ENCODE assay signal across 22 mouse cellular contexts in the genomic region with DNA sequence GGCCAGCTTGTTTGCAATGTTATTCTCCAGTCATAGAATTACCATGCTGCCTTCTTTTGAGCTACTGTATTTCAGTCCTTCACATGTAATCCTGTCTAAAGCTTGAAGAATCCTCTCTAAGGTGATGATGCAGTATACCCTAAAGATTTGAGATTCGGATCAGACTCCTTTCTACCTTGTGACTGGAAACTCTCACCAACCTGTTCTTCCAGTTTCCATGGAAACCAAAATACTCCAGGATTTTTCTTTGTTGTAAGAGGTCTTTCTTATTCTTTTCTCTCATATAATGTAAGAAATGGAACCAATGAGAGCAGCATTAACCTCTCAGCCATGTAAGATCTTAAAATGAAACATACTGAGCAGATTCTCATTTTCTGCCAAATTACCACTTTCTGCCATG.
DNase-seq lines count a peak whose midpoint lies in the region; ATAC-seq and TF ChIP-seq lines count a peak whose summit lies in the region.
"Had no signal": no experiment of that assay in that cellular context is flagged by ENCODE, and none has a peak within 500 bp of the region (broad histone marks: within the 10 kb centered on the region; RNA-seq: fewer than 3 reads in every experiment).

No protein-coding gene starts in this region.

- H3K4me2 ChIP-seq in forebrain, embryonic 13.5 days, result no peak overlapping the region
- H3K4me2 ChIP-seq in forebrain, embryonic 15.5 days (replicated peaks), result no peak overlapping the region
- H3K4me2 ChIP-seq in hindbrain, embryonic 14.5 days (replicated peaks), result no peak overlapping the region
- no peak overlapping the region for H3K4me2 ChIP-seq in hindbrain, embryonic 11.5 days (replicated peaks; ENCODE audit: low read depth, low read length)
- no peak overlapping the region for H3K4me2 ChIP-seq in midbrain, embryonic 14.5 days (ENCODE audit: low read length)
- no peak overlapping the region for H3K4me2 ChIP-seq in midbrain, embryonic 11.5 days
- H3K4me2 ChIP-seq in midbrain, postnatal 0 days (ENCODE audit: low read depth, low read length, poor library complexity, severe bottlenecking), result no peak overlapping the region
- H3K4me2 ChIP-seq: embryonic facial prominence, embryonic 15.5 days; heart, embryonic 13.5 days; hindbrain, embryonic 15.5 days had no signal

- no peaks in the 10 kb centered on the region for H3K27me3 ChIP-seq in forebrain, embryonic 13.5 days
- no peaks in the 10 kb centered on the region for H3K27me3 ChIP-seq in forebrain, embryonic 15.5 days
- no peaks in the 10 kb centered on the region for H3K27me3 ChIP-seq in hindbrain, embryonic 14.5 days (ENCODE audit: control insufficient read depth, insufficient read depth, low read length)
- H3K27me3 ChIP-seq in hindbrain, embryonic 11.5 days (ENCODE audit: control insufficient read depth, insufficient read depth, low read length), result no peaks in the 10 kb centered on the region
- no peaks in the 10 kb centered on the region for H3K27me3 ChIP-seq in midbrain, embryonic 14.5 days (ENCODE audit: control insufficient read depth, insufficient read depth, low read length)
- no peaks in the 10 kb centered on the region for H3K27me3 ChIP-seq in midbrain, embryonic 11.5 days (ENCODE audit: control insufficient read depth, insufficient read depth, low read length)
- H3K27me3 ChIP-seq in midbrain, postnatal 0 days (ENCODE audit: insufficient read depth, low read length), result no peaks in the 10 kb centered on the region
- H3K27me3 ChIP-seq: embryonic facial prominence, embryonic 15.5 days; heart, embryonic 13.5 days; hindbrain, embryonic 15.5 days had no signal

- no peaks in the 10 kb centered on the region for H3K36me3 ChIP-seq in forebrain, embryonic 13.5 days (ENCODE audit: poor library complexity, severe bottlenecking)
- H3K36me3 ChIP-seq in forebrain, embryonic 15.5 days, result no peaks in the 10 kb centered on the region
- H3K36me3 ChIP-seq in hindbrain, embryonic 14.5 days (replicated peaks; ENCODE audit: control insufficient read depth, insufficient read depth), result no peaks in the 10 kb centered on the region
- no peaks in the 10 kb centered on the region for H3K36me3 ChIP-seq in hindbrain, embryonic 11.5 days (ENCODE audit: control insufficient read depth, insufficient read depth, low read length)
- no peaks in the 10 kb centered on the region for H3K36me3 ChIP-seq in midbrain, embryonic 14.5 days (ENCODE audit: control insufficient read depth, insufficient read depth, low read length)
- H3K36me3 ChIP-seq in midbrain, embryonic 11.5 days (ENCODE audit: control insufficient read depth, insufficient read depth, low read length), result no peaks in the 10 kb centered on the region
- H3K36me3 ChIP-seq in midbrain, postnatal 0 days (ENCODE audit: insufficient read depth, low read length), result no peaks in the 10 kb centered on the region
- H3K36me3 ChIP-seq: embryonic facial prominence, embryonic 15.5 days; G1E; heart, embryonic 13.5 days; hindbrain, embryonic 15.5 days had no signal

- H3K9me3 ChIP-seq in forebrain, embryonic 13.5 days (replicated peaks), result no peaks in the 10 kb centered on the region
- H3K9me3 ChIP-seq in forebrain, embryonic 15.5 days, result no peaks in the 10 kb centered on the region
- H3K9me3 ChIP-seq in hindbrain, embryonic 14.5 days (ENCODE audit: control insufficient read depth, low read length), result no peaks in the 10 kb centered on the region
- no peaks in the 10 kb centered on the region for H3K9me3 ChIP-seq in hindbrain, embryonic 11.5 days (ENCODE audit: control insufficient read depth, low read length)
- no peaks in the 10 kb centered on the region for H3K9me3 ChIP-seq in midbrain, embryonic 14.5 days (ENCODE audit: control insufficient read depth, low read length)
- no peaks in the 10 kb centered on the region; the same call in 1 of the 2 replicates for H3K9me3 ChIP-seq in midbrain, embryonic 11.5 days (ENCODE audit: control insufficient read depth, low read length)
- no peaks in the 10 kb centered on the region for H3K9me3 ChIP-seq in midbrain, postnatal 0 days (ENCODE audit: low read length)
- H3K9me3 ChIP-seq: embryonic facial prominence, embryonic 15.5 days; G1E; heart, embryonic 13.5 days; hindbrain, embryonic 15.5 days had no signal

- H3K4me3 ChIP-seq in forebrain, embryonic 13.5 days, result no peak overlapping the region
- H3K4me3 ChIP-seq in forebrain, embryonic 15.5 days, result no peak overlapping the region
- H3K4me3 ChIP-seq in hindbrain, embryonic 14.5 days (replicated peaks; ENCODE audit: low read length), result no peak overlapping the region
- no peak overlapping the region for H3K4me3 ChIP-seq in hindbrain, embryonic 11.5 days (ENCODE audit: low read depth, low read length)
- H3K4me3 ChIP-seq in midbrain, embryonic 14.5 days (replicated peaks; ENCODE audit: low read depth, low read length), result no peak overlapping the region
- no peak overlapping the region for H3K4me3 ChIP-seq in midbrain, embryonic 11.5 days (ENCODE audit: low read depth, low read length)
- no peak overlapping the region for H3K4me3 ChIP-seq in midbrain, postnatal 0 days (ENCODE audit: low read depth, low read length)
- H3K4me3 ChIP-seq in layer of hippocampus, adult 2 months, result no peak overlapping the region
- H3K4me3 ChIP-seq: embryonic facial prominence, embryonic 15.5 days; heart, embryonic 13.5 days; hindbrain, embryonic 15.5 days had no signal

- no peak overlapping the region for H3K27ac ChIP-seq in forebrain, embryonic 13.5 days
- no peak overlapping the region for H3K27ac ChIP-seq in forebrain, embryonic 15.5 days (replicated peaks)
- no peak overlapping the region for H3K27ac ChIP-seq in hindbrain, embryonic 14.5 days
- no peak overlapping the region for H3K27ac ChIP-seq in hindbrain, embryonic 11.5 days (ENCODE audit: low read depth, low read length)
- 0 out of 2 replicates have a peak overlapping the region, but pooled peaks have one; percentile 22 for H3K27ac ChIP-seq in midbrain, embryonic 14.5 days (replicated peaks; ENCODE audit: low read depth, low read length)
- H3K27ac ChIP-seq in midbrain, embryonic 11.5 days (ENCODE audit: low read depth, low read length), result no peak overlapping the region
- peak overlapping the region; percentile 52; the same call in 1 of the 2 replicates for H3K27ac ChIP-seq in midbrain, postnatal 0 days (ENCODE audit: low read depth, low read length)
- no peak overlapping the region for H3K27ac ChIP-seq in layer of hippocampus, adult 2 months
- H3K27ac ChIP-seq: embryonic facial prominence, embryonic 15.5 days; heart, embryonic 13.5 days; hindbrain, embryonic 15.5 days had no signal

- TF ChIP-seq CTCF in midbrain, postnatal 0 days (IDR thresholded peaks at IDR 0.05), result no peak
- TF ChIP-seq CTCF in layer of hippocampus, adult 2 months (conservative IDR thresholded peaks at IDR 0.05), result no peak

- no peak overlapping the region for H3K9ac ChIP-seq in forebrain, embryonic 13.5 days
- H3K9ac ChIP-seq in forebrain, embryonic 15.5 days (replicated peaks), result no peak overlapping the region
- H3K9ac ChIP-seq in hindbrain, embryonic 14.5 days, result no peak overlapping the region
- H3K9ac ChIP-seq in hindbrain, embryonic 11.5 days (ENCODE audit: low read depth, low read length), result no peak overlapping the region
- no peak overlapping the region for H3K9ac ChIP-seq in midbrain, embryonic 14.5 days (replicated peaks; ENCODE audit: low read length)
- H3K9ac ChIP-seq in midbrain, embryonic 11.5 days (ENCODE audit: low read length), result no peak overlapping the region
- H3K9ac ChIP-seq in midbrain, postnatal 0 days (replicated peaks; ENCODE audit: low read length, poor library complexity, severe bottlenecking), result no peak overlapping the region
- H3K9ac ChIP-seq: embryonic facial prominence, embryonic 15.5 days; heart, embryonic 13.5 days; hindbrain, embryonic 15.5 days had no signal

- WGBS in forebrain, embryonic 13.5 days, result 54% methylated on average over 1 of the region's 1 CpGs
- 63% methylated on average over 1 of the region's 1 CpGs for WGBS in forebrain, embryonic 15.5 days
- WGBS in hindbrain, embryonic 14.5 days, result 53% methylated on average over 1 of the region's 1 CpGs
- 77% methylated on average over 1 of the region's 1 CpGs for WGBS in hindbrain, embryonic 11.5 days
- 62% methylated on average over 1 of the region's 1 CpGs for WGBS in midbrain, embryonic 14.5 days
- 72% methylated on average over 1 of the region's 1 CpGs for WGBS in midbrain, embryonic 11.5 days
- WGBS in midbrain, postnatal 0 days, result 25% methylated on average over 1 of the region's 1 CpGs

- 0 out of 2 replicates have a peak, but pooled peaks have one; percentile 38 for ATAC-seq in forebrain, embryonic 13.5 days
- no peak for ATAC-seq in forebrain, embryonic 15.5 days (replicated peaks)
- ATAC-seq in hindbrain, embryonic 14.5 days (ENCODE audit: low FRiP score), result no peak
- no peak for ATAC-seq in hindbrain, embryonic 11.5 days (ENCODE audit: low FRiP score)
- ATAC-seq in midbrain, embryonic 14.5 days (ENCODE audit: low FRiP score, low TSS enrichment), result no peak; the same call in 1 of the 2 replicates
- no peak for ATAC-seq in midbrain, embryonic 11.5 days (ENCODE audit: low FRiP score)
- peak; percentile 63 for ATAC-seq in midbrain, postnatal 0 days (ENCODE audit: low FRiP score)
- ATAC-seq: CD4-positive, CD25-positive, alpha-beta regulatory T cell, adult 4 months had no signal

- peak; percentile 26 for DNase-seq in hindbrain, embryonic 14.5 days (ENCODE audit: low spot score)
- no peak for DNase-seq in hindbrain, embryonic 11.5 days (ENCODE audit: low spot score)
- peak; percentile 53 for DNase-seq in midbrain, embryonic 14.5 days
- no peak for DNase-seq in midbrain, embryonic 11.5 days (ENCODE audit: low spot score, missing footprints)
- DNase-seq in midbrain, postnatal 0 days (ENCODE audit: low spot score), result peak; percentile 47
- no peak for DNase-seq in layer of hippocampus, adult 2 months (ENCODE audit: low spot score in 2 of 2)
- DNase-seq: adrenal gland, postnatal 10 days; B cell, adult 2 months; cerebellum, adult 2 months; cerebellum, postnatal 14 days; embryo, embryonic 11 days; gastrocnemius, postnatal 36 days; heart, adult 11 months; heart, postnatal 36 days; kidney, adult 11 months had no signal

- no peaks in the 10 kb centered on the region for H3K4me1 ChIP-seq in forebrain, embryonic 13.5 days
- H3K4me1 ChIP-seq in forebrain, embryonic 15.5 days, result no peaks in the 10 kb centered on the region
- H3K4me1 ChIP-seq in hindbrain, embryonic 14.5 days (replicated peaks; ENCODE audit: control insufficient read depth, insufficient read depth, low read length), result no peaks in the 10 kb centered on the region
- H3K4me1 ChIP-seq in hindbrain, embryonic 11.5 days (replicated peaks; ENCODE audit: control insufficient read depth, insufficient read depth, low read length), result no peaks in the 10 kb centered on the region
- H3K4me1 ChIP-seq in midbrain, embryonic 14.5 days (ENCODE audit: control insufficient read depth, insufficient read depth, low read length), result no peaks in the 10 kb centered on the region
- H3K4me1 ChIP-seq in midbrain, embryonic 11.5 days (ENCODE audit: control insufficient read depth, insufficient read depth, low read length), result no peaks in the 10 kb centered on the region
- no peaks in the 10 kb centered on the region for H3K4me1 ChIP-seq in midbrain, postnatal 0 days (ENCODE audit: insufficient read depth, low read length)
- H3K4me1 ChIP-seq: embryonic facial prominence, embryonic 15.5 days; heart, embryonic 13.5 days; hindbrain, embryonic 15.5 days had no signal

Comparison
In these comparisons a context has a peak if more than half of its experiments do, and no peak if none do; other contexts are left out.
1. ATAC-seq: peak in forebrain, embryonic 13.5 days (single experiment) and midbrain, postnatal 0 days (single experiment); none in forebrain, embryonic 15.5 days (single experiment), hindbrain, embryonic 14.5 days (single experiment), hindbrain, embryonic 11.5 days (single experiment), midbrain, embryonic 14.5 days (single experiment) and midbrain, embryonic 11.5 days (single experiment).
2. H3K27ac ChIP-seq: peak in midbrain, embryonic 14.5 days (single experiment) and midbrain, postnatal 0 days (single experiment); none in forebrain, embryonic 13.5 days (single experiment), forebrain, embryonic 15.5 days (single experiment), hindbrain, embryonic 14.5 days (single experiment), hindbrain, embryonic 11.5 days (single experiment), midbrain, embryonic 11.5 days (single experiment) and layer of hippocampus, adult 2 months (single experiment).
3. DNase-seq: peak in hindbrain, embryonic 14.5 days (single experiment), midbrain, embryonic 14.5 days (single experiment) and midbrain, postnatal 0 days (single experiment); none in hindbrain, embryonic 11.5 days (single experiment), midbrain, embryonic 11.5 days (single experiment) and layer of hippocampus, adult 2 months (0 of 2).